Mouse (Mus musculus): ENCODE data around the gene Ccdc71.

GRCm38 (mm10) chr9:108456953-108457352, 3.4 kb upstream of the Ccdc71 start:
- TF ChIP-seq CTCF (IDR thresholded peaks at IDR 0.05; ENCODE audit: low read depth, low read length) (no peak), POLR2AphosphoS5 (IDR thresholded peaks at IDR 0.05; ENCODE audit: insufficient replicate concordance, low read depth, low read length) (no peak), GATA1 (IDR thresholded peaks at IDR 0.05; ENCODE audit: borderline replicate concordance, low read length) (no peak), TAL1 (conservative IDR thresholded peaks at IDR 0.05; ENCODE audit: low read depth, low read length) (no peak), GATA2 (IDR thresholded peaks at IDR 0.05; ENCODE audit: borderline replicate concordance, low read depth, low read length) (no peak)

Data from G1E (cell line).